Mouse (Mus musculus): ENCODE results near the gene Ces1e. TPM values are rescaled to one million over a fixed set of nuclear protein-coding genes. Genes with fewer than 3 reads are reported as not detected.
"Not testable (repeated sequence)": the region's sequence is repeated elsewhere in the genome, so short reads cannot be mapped to it uniquely, and the experiment has no call there.

Gene Ces1e
- total RNA-seq (2021), result not detected
- long read RNA-seq, experiment 1, result 0 reads
- long read RNA-seq, experiment 2, result 0 reads

- no peak for DNase-seq (ENCODE audit: low spot score in 2 of 2)
- intact Hi-C loops (cut with DNase I), result no loop called here
Observed at GRCm38 (mm10) chr8:93229446-93229845, at the start of gene Ces1e. TSS of gene Ces1e (minus strand) at chr8:93229619.

- peak; percentile 23 to 47 for DNase-seq (ENCODE audit: low spot score in 2 of 2)
- intact Hi-C loops (cut with DNase I), result no loop called here
Observed at GRCm38 (mm10) chr8:93278176-93278805, 48.9 kb upstream of the Ces1e start.

- DNase-seq (ENCODE audit: low spot score in 2 of 2), result no peak
- intact Hi-C loops (cut with DNase I), result no loop called here
Observed at GRCm38 (mm10) chr8:93274609-93275008, 45.2 kb upstream of the Ces1e start.

GRCm38 (mm10) chr8:93273321-93273720 is 43.9 kb upstream of the Ces1e start:
- peak in 1 of 2 experiments; percentile 25 for DNase-seq (ENCODE audit: low spot score in 2 of 2)
- intact Hi-C loops (cut with DNase I), result no loop called here

GRCm38 (mm10) chr8:93272686-93273085 is 43.3 kb upstream of the Ces1e start:
- intact Hi-C loops (cut with DNase I), result no loop called here
- no peak for DNase-seq (ENCODE audit: low spot score in 2 of 2)

GRCm38 (mm10) chr8:93261436-93261835 is 32.0 kb upstream of the Ces1e start:
- DNase-seq (ENCODE audit: low spot score in 2 of 2), result no peak
- intact Hi-C loops (cut with DNase I), result no loop called here

- no peak for DNase-seq (ENCODE audit: low spot score in 2 of 2)
- intact Hi-C loops (cut with DNase I), result no loop called here
Observed at GRCm38 (mm10) chr8:93252400-93252925, 23.0 kb upstream of the Ces1e start.

- intact Hi-C loops (cut with DNase I), result no loop called here
- DNase-seq (ENCODE audit: low spot score in 2 of 2), result no peak
Observed at GRCm38 (mm10) chr8:93246057-93246456, 16.6 kb upstream of the Ces1e start.

GRCm38 (mm10) chr8:93239884-93240283 is 10.5 kb upstream of the Ces1e start:
- DNase-seq (ENCODE audit: low spot score in 2 of 2), result peak in 1 of 2 experiments; percentile 27
- intact Hi-C loops (cut with DNase I), result no loop called here

GRCm38 (mm10) chr8:93235681-93236080 is 6.3 kb upstream of the Ces1e start:
- DNase-seq (ENCODE audit: low spot score in 2 of 2), result no peak
- intact Hi-C loops (cut with DNase I), result no loop called here

- no peak for DNase-seq (ENCODE audit: low spot score in 2 of 2)
Observed at GRCm38 (mm10) chr8:93234706-93235105, 5.3 kb upstream of the Ces1e start.

GRCm38 (mm10) chr8:93234068-93234467 is 4.6 kb upstream of the Ces1e start:
- no peak for DNase-seq (ENCODE audit: low spot score in 2 of 2)
- intact Hi-C loops (cut with DNase I), result no loop called here

More at GRCm38 (mm10) chr8:93234706-93235105, 5.3 kb upstream of the Ces1e start:
- intact Hi-C loops (cut with DNase I), result no loop called here

GRCm38 (mm10) chr8:93228673-93229370 is 597 bp downstream of the Ces1e start:
- no peak for DNase-seq (ENCODE audit: low spot score in 2 of 2)
- intact Hi-C loops (cut with DNase I), result no loop called here

GRCm38 (mm10) chr8:93226471-93226870 is 2.9 kb downstream of the Ces1e start:
- intact Hi-C loops (cut with DNase I); DNase-seq (ENCODE audit: low spot score in 2 of 2): not testable (repeated sequence)

- no peak for DNase-seq (ENCODE audit: low spot score in 2 of 2)
- intact Hi-C loops (cut with DNase I), result no loop called here
Observed at GRCm38 (mm10) chr8:93221896-93222295, 7.5 kb downstream of the Ces1e start.

GRCm38 (mm10) chr8:93217867-93218266 is 11.6 kb downstream of the Ces1e start:
- DNase-seq (ENCODE audit: low spot score in 2 of 2), result peak in 1 of 2 experiments; percentile 9
- intact Hi-C loops (cut with DNase I), result loop anchor here (5.0 kb wide), 1 partner anchor 179 kb away; no protein-coding TSS in a partner anchor

GRCm38 (mm10) chr8:93217375-93217774 is 12.0 kb downstream of the Ces1e start:
- DNase-seq (ENCODE audit: low spot score in 2 of 2), result no peak
- intact Hi-C loops (cut with DNase I), result loop anchor here (5.0 kb wide), 1 partner anchor 180 kb away; no protein-coding TSS in a partner anchor

- no peak for DNase-seq (ENCODE audit: low spot score in 2 of 2)
- intact Hi-C loops (cut with DNase I), result no loop called here
Observed at GRCm38 (mm10) chr8:93211091-93211490, 18.3 kb downstream of the Ces1e start.

- intact Hi-C loops (cut with DNase I), result not testable (repeated sequence)
- DNase-seq (ENCODE audit: low spot score in 2 of 2), result peak in 1 of 2 experiments; percentile 4
Observed at GRCm38 (mm10) chr8:93199146-93199545, 30.3 kb downstream of the Ces1e start.

GRCm38 (mm10) chr8:93197685-93198525 is 31.5 kb downstream of the Ces1e start, which contains the start of gene Ces1d:
TSS of gene Ces1d (minus strand) at chr8:93197838.
- intact Hi-C loops (cut with DNase I), result no loop called here
- no peak for DNase-seq (ENCODE audit: low spot score in 2 of 2)
